Mouse (Mus musculus): ENCODE results near the gene Tmem88b. TPM values are rescaled to one million over a fixed set of nuclear protein-coding genes. Genes with fewer than 3 reads are reported as not detected.

The Tmem88b gene
- polyA plus RNA-seq (2015; fragmentation: Nextera tagmentation; extraction: Ambion mirVana), result 1.4 and 1.8 TPM in 2 replicates

DNA sequence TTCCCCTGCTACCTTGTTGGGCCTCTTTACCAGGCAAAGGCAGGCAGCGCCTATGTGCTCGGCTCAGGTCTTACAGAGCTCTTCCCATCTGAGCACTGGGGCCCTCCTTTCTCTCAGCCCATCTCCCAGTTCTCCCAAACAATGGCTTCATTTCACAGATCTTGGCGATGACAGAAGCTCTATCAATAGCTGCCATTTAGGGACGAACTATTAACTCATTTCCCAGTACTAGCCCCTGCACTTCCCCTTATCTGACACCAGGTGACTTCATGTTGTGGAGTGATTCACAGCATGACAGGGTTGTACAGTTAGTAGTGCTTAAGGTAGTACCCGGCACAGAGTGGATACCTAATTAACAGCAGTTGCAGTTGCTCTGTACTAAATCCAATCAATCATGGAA, at the start of gene Tmem88b:
Gene Tmem88b (minus strand): TSS at position 56 of the 400 bp plus-strand sequence.
- WGBS, result 38% methylated on average over 5 of the region's 5 CpGs
- H3K4me1 ChIP-seq (ENCODE audit: control insufficient read depth, insufficient read depth, low read length), result peaks cover 20% of the 10 kb centered on the region
- ATAC-seq (replicated peaks; ENCODE audit: extremely low read depth, insufficient read depth, low FRiP score), result no peak
- peak within 1 kb of the TSS; percentile 38; the same call in 1 of the 2 replicates for H3K27ac ChIP-seq (ENCODE audit: low read length)
- H3K9ac ChIP-seq (ENCODE audit: low read length), result peak within 1 kb of the TSS; percentile 86
- H3K36me3 ChIP-seq (ENCODE audit: control insufficient read depth, insufficient read depth), result no peaks in the 10 kb centered on the region
- H3K4me2 ChIP-seq (ENCODE audit: low read depth, low read length), result peak within 1 kb of the TSS; percentile 87
- H3K27me3 ChIP-seq (ENCODE audit: control insufficient read depth, insufficient read depth, low read length), result no peaks in the 10 kb centered on the region
- H3K4me3 ChIP-seq (ENCODE audit: low read length), result peak within 1 kb of the TSS; percentile 69
- no peaks in the 10 kb centered on the region for H3K9me3 ChIP-seq (replicated peaks; ENCODE audit: control insufficient read depth, low read length)

DNA sequence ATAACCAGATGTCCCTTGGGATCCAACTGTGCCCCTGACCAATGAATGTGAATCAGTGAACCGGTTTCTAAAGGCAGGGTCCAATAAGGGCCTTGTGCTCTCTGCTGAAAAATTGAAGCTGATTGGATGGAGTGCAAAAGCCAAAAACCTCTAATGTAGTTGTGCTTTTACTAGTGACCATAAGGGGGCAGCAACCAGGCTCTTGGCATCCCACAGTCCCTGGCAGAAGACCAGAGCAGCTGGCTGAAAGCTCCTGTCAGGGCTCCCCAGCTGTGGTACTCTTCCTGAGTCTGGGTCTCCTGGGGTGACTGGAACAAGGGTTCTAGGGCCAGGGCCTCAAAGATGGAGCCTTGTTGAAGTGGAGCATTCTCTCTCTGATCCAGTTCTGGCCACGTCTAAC, 48.2 kb upstream of the Tmem88b start:
- Histone ChIP-seq H3K9me3 (replicated peaks; ENCODE audit: control insufficient read depth, low read length) (0 out of 2 replicates have a peak, but pooled peaks cover 2% of the 10 kb centered on the region), H3K4me3 (ENCODE audit: low read length) (no peak overlapping the region), H3K4me2 (ENCODE audit: low read depth, low read length) (no peak overlapping the region), H3K9ac (ENCODE audit: low read length) (no peak overlapping the region), H3K27me3 (ENCODE audit: control insufficient read depth, insufficient read depth, low read length) (no peaks in the 10 kb centered on the region), H3K36me3 (ENCODE audit: control insufficient read depth, insufficient read depth) (no peaks in the 10 kb centered on the region), H3K27ac (ENCODE audit: low read length) (peak overlapping the region; percentile 63), H3K4me1 (ENCODE audit: control insufficient read depth, insufficient read depth, low read length) (peaks cover 29% of the 10 kb centered on the region)
- ATAC-seq (replicated peaks; ENCODE audit: extremely low read depth, insufficient read depth, low FRiP score), result peak; percentile 5; the same call in 1 of the 2 replicates
- WGBS, result 17% methylated on average over 2 of the region's 2 CpGs

DNA sequence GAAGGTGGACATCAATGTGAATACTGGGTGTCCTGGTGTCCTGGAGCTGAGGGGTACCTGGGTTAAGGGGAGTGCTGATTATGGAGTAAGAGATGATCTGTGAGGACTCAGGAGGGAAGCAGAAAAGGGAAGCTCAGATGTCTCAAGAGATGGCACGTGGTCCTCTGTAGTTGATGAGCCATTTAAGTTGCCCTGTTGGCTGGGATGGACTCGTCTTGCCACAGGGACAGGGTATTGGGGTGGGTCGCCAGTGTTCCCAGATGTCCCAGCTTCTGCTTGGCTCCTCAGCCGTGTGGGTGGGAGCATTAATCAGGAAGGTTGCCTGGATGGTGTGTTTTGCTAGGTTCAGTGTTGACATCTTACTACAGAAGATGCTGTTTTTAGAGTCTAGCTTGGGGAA, 47.6 kb upstream of the Tmem88b start:
- no peak overlapping the region for H3K9ac ChIP-seq (ENCODE audit: low read length)
- ATAC-seq (replicated peaks; ENCODE audit: extremely low read depth, insufficient read depth, low FRiP score), result no peak
- WGBS, result 90% methylated on average over 4 of the region's 4 CpGs
- H3K4me1 ChIP-seq (ENCODE audit: control insufficient read depth, insufficient read depth, low read length), result peaks cover 26% of the 10 kb centered on the region
- no peak overlapping the region for H3K4me2 ChIP-seq (ENCODE audit: low read depth, low read length)
- no peaks in the 10 kb centered on the region for H3K27me3 ChIP-seq (ENCODE audit: control insufficient read depth, insufficient read depth, low read length)
- H3K4me3 ChIP-seq (ENCODE audit: low read length), result no peak overlapping the region
- no peak overlapping the region for H3K27ac ChIP-seq (ENCODE audit: low read length)
- H3K9me3 ChIP-seq (replicated peaks; ENCODE audit: control insufficient read depth, low read length), result 0 out of 2 replicates have a peak, but pooled peaks cover 2% of the 10 kb centered on the region
- H3K36me3 ChIP-seq (ENCODE audit: control insufficient read depth, insufficient read depth), result no peaks in the 10 kb centered on the region

DNA sequence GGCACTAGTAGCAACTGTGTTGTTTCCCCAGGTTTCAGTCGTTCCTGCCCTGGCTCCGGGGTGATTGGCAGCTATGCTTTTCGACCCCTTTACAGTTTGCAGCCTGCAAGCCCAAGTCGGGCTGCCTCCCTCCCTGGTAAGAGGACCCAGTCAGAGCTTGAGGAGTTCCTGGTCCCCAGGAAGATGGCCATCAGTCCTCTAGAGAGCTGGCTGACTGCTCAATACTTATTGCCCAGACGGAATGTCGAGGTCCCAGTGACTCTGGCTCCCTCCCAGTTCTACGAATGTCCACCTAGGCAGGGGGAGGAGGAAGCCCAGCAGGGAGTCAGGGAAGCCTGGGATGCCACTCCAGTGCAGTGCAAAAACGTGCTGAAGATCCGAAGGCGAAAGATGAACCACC, 46.6 kb upstream of the Tmem88b start:
- no peak for ATAC-seq (replicated peaks; ENCODE audit: extremely low read depth, insufficient read depth, low FRiP score)
- 0 out of 2 replicates have a peak, but pooled peaks cover 2% of the 10 kb centered on the region for H3K9me3 ChIP-seq (replicated peaks; ENCODE audit: control insufficient read depth, low read length)
- H3K27ac ChIP-seq (ENCODE audit: low read length), result no peak overlapping the region
- H3K4me2 ChIP-seq (ENCODE audit: low read depth, low read length), result peak overlapping the region; percentile 90
- H3K27me3 ChIP-seq (ENCODE audit: control insufficient read depth, insufficient read depth, low read length), result no peaks in the 10 kb centered on the region
- H3K4me3 ChIP-seq (ENCODE audit: low read length), result peak overlapping the region; percentile 66
- peaks cover 5% of the 10 kb centered on the region for H3K36me3 ChIP-seq (ENCODE audit: control insufficient read depth, insufficient read depth)
- peak overlapping the region; percentile 85 for H3K9ac ChIP-seq (ENCODE audit: low read length)
- H3K4me1 ChIP-seq (ENCODE audit: control insufficient read depth, insufficient read depth, low read length), result peaks cover 18% of the 10 kb centered on the region
- 48% methylated on average over 10 of the region's 10 CpGs for WGBS

DNA sequence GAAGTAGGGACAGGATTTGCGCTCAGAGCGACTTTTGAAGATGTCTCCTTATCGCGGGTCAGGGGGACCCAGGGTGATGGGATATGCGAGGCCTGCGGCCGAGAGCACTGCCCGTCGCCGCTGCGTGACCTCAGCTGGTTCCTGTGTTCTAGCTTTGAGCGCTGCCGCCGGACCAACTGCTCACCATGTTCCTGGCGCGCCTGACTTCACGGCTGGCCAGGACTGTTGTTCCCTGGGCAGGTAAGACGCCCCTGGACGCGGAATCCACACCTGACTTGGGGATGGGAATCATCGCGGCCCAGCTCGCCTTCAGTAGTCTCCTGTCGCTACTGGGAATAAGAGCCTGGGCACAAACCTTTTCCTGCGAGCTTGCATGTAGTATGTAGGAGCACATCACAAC, 46.2 kb upstream of the Tmem88b start:
- Histone ChIP-seq H3K4me1 (ENCODE audit: control insufficient read depth, insufficient read depth, low read length) (peaks cover 15% of the 10 kb centered on the region), H3K27ac (ENCODE audit: low read length) (peak overlapping the region; percentile 94), H3K9me3 (replicated peaks; ENCODE audit: control insufficient read depth, low read length) (0 out of 2 replicates have a peak, but pooled peaks cover 2% of the 10 kb centered on the region), H3K27me3 (ENCODE audit: control insufficient read depth, insufficient read depth, low read length) (no peaks in the 10 kb centered on the region), H3K4me2 (ENCODE audit: low read depth, low read length) (peak overlapping the region; percentile 90), H3K36me3 (ENCODE audit: control insufficient read depth, insufficient read depth) (peaks cover 8% of the 10 kb centered on the region), H3K4me3 (ENCODE audit: low read length) (peak overlapping the region; percentile 66), H3K9ac (ENCODE audit: low read length) (peak overlapping the region; percentile 85)
- ATAC-seq (replicated peaks; ENCODE audit: extremely low read depth, insufficient read depth, low FRiP score), result peak; percentile 3; the same call in 1 of the 2 replicates
- 0% methylated on average over 25 of the region's 25 CpGs for WGBS

- peak within 1 kb of the TSS; percentile 66 for H3K4me3 ChIP-seq (ENCODE audit: low read length)
- peak; percentile 92 for ATAC-seq (replicated peaks; ENCODE audit: extremely low read depth, insufficient read depth, low FRiP score)
- peak within 1 kb of the TSS; percentile 94 for H3K27ac ChIP-seq (ENCODE audit: low read length)
- H3K4me1 ChIP-seq (ENCODE audit: control insufficient read depth, insufficient read depth, low read length), result peaks cover 15% of the 10 kb centered on the region
- under 1% methylated on average over 49 of the region's 49 CpGs for WGBS
- H3K27me3 ChIP-seq (ENCODE audit: control insufficient read depth, insufficient read depth, low read length), result no peaks in the 10 kb centered on the region
- H3K36me3 ChIP-seq (ENCODE audit: control insufficient read depth, insufficient read depth), result peaks cover 13% of the 10 kb centered on the region
- peak within 1 kb of the TSS; percentile 90 for H3K4me2 ChIP-seq (ENCODE audit: low read depth, low read length)
- H3K9ac ChIP-seq (ENCODE audit: low read length), result peak within 1 kb of the TSS; percentile 85
- H3K9me3 ChIP-seq (replicated peaks; ENCODE audit: control insufficient read depth, low read length), result no peaks in the 10 kb centered on the region
Measured at GRCm38 (mm10) chr4:155831205-155831766, 45.6 kb upstream of the Tmem88b start, which contains the start of gene Aurkaip1. Gene Aurkaip1, plus strand, starts transcription at chr4:155831272.

GRCm38 (mm10) chr4:155830596-155830995, 44.9 kb upstream of the Tmem88b start:
- no peaks in the 10 kb centered on the region for H3K9me3 ChIP-seq (replicated peaks; ENCODE audit: control insufficient read depth, low read length)
- peak overlapping the region; percentile 94 for H3K27ac ChIP-seq (ENCODE audit: low read length)
- H3K36me3 ChIP-seq (ENCODE audit: control insufficient read depth, insufficient read depth), result peaks cover 15% of the 10 kb centered on the region
- ATAC-seq (replicated peaks; ENCODE audit: extremely low read depth, insufficient read depth, low FRiP score), result no peak
- no peaks in the 10 kb centered on the region for H3K27me3 ChIP-seq (ENCODE audit: control insufficient read depth, insufficient read depth, low read length)
- H3K4me2 ChIP-seq (ENCODE audit: low read depth, low read length), result peak overlapping the region; percentile 62
- peak overlapping the region; percentile 85 for H3K9ac ChIP-seq (ENCODE audit: low read length)
- peaks cover 15% of the 10 kb centered on the region for H3K4me1 ChIP-seq (ENCODE audit: control insufficient read depth, insufficient read depth, low read length)
- peak overlapping the region; percentile 66 for H3K4me3 ChIP-seq (ENCODE audit: low read length)
- WGBS, result 51% methylated on average over 8 of the region's 8 CpGs

GRCm38 (mm10) chr4:155829866-155830265, 44.2 kb upstream of the Tmem88b start:
- no peak overlapping the region for H3K9ac ChIP-seq (ENCODE audit: low read length)
- H3K36me3 ChIP-seq (ENCODE audit: control insufficient read depth, insufficient read depth), result peaks cover 22% of the 10 kb centered on the region
- no peaks in the 10 kb centered on the region for H3K9me3 ChIP-seq (replicated peaks; ENCODE audit: control insufficient read depth, low read length)
- H3K27ac ChIP-seq (ENCODE audit: low read length), result no peak overlapping the region
- no peaks in the 10 kb centered on the region for H3K27me3 ChIP-seq (ENCODE audit: control insufficient read depth, insufficient read depth, low read length)
- H3K4me2 ChIP-seq (ENCODE audit: low read depth, low read length), result no peak overlapping the region
- H3K4me3 ChIP-seq (ENCODE audit: low read length), result no peak overlapping the region
- peaks cover 15% of the 10 kb centered on the region for H3K4me1 ChIP-seq (ENCODE audit: control insufficient read depth, insufficient read depth, low read length)
- WGBS, result 84% methylated on average over 4 of the region's 4 CpGs
- ATAC-seq (replicated peaks; ENCODE audit: extremely low read depth, insufficient read depth, low FRiP score), result no peak

GRCm38 (mm10) chr4:155823443-155823842, 37.8 kb upstream of the Tmem88b start:
- H3K36me3 ChIP-seq (ENCODE audit: control insufficient read depth, insufficient read depth), result peaks cover 77% of the 10 kb centered on the region
- H3K27ac ChIP-seq (ENCODE audit: low read length), result no peak overlapping the region
- H3K9ac ChIP-seq (ENCODE audit: low read length), result no peak overlapping the region
- H3K27me3 ChIP-seq (ENCODE audit: control insufficient read depth, insufficient read depth, low read length), result no peaks in the 10 kb centered on the region
- WGBS, result 94% methylated on average over 16 of the region's 16 CpGs
- H3K9me3 ChIP-seq (replicated peaks; ENCODE audit: control insufficient read depth, low read length), result no peaks in the 10 kb centered on the region
- ATAC-seq (replicated peaks; ENCODE audit: extremely low read depth, insufficient read depth, low FRiP score), result no peak
- H3K4me1 ChIP-seq (ENCODE audit: control insufficient read depth, insufficient read depth, low read length), result no peaks in the 10 kb centered on the region
- no peak overlapping the region for H3K4me2 ChIP-seq (ENCODE audit: low read depth, low read length)
- no peak overlapping the region for H3K4me3 ChIP-seq (ENCODE audit: low read length)
